Mouse (Mus musculus) heart, postnatal 25 days (tissue): ENCODE measurements at regions not wholly inside any gene's neighbourhood (a gene's known extent, or its start where the extent isn't known, plus 50 kb on each side); places are given as distances from the start of the nearest gene placed in this dataset.
A peak's percentile ranks its signal among the peaks of the same experiment; 100 is the strongest.

ENCODE experiments used
- DNase-seq: peaks from one replicate; pipeline ENCODE4 v3.0.0; 2022; ENCODE audit warnings: low spot score
- intact Hi-C: fragments of 180-260 bp; cut with DNase I; formaldehyde crosslinking; loops from one replicate; pipeline ENCODE4 v1.15.1; 2025

- peak; percentile 61 for DNase-seq
- intact Hi-C loops = loop anchor here (10.0 kb wide), 1 partner anchor 1591 kb away; no protein-coding TSS in a partner anchor
These were observed 264.7 kb upstream of the Pard3b start for GRCm38 (mm10) chr1:61373661-61374491.

DNA sequence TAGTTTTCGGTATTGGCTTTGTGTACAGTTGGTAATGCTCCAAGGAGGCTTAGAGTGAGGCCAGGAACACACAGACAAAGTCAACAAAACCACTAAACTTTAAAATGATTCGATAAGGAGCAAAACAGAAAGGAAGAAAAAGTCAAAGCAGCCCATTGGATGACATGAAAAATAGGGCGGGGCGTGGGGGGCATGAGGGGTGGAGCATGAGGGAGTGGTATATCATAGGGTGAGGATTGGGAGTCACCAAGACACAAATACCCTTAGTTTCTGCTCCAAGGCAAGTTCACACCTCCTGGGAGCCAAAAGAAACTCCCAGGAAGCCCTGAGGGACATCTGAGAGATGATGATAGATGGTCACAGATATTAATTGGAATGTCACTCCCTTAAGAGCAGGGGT lies 262.2 kb upstream of the Pard3b start:
- no peak for DNase-seq
- intact Hi-C loops = loop anchor here (1.0 to 10.0 kb wide), 5 partner anchors 79 to 1588 kb away; no protein-coding TSS in a partner anchor

GRCm38 (mm10) chr1:61377070-61377469 lies 261.6 kb upstream of the Pard3b start:
- intact Hi-C loops = loop anchor here (2.0 to 10.0 kb wide), 4 partner anchors 196 to 1588 kb away; no protein-coding TSS in a partner anchor

DNA sequence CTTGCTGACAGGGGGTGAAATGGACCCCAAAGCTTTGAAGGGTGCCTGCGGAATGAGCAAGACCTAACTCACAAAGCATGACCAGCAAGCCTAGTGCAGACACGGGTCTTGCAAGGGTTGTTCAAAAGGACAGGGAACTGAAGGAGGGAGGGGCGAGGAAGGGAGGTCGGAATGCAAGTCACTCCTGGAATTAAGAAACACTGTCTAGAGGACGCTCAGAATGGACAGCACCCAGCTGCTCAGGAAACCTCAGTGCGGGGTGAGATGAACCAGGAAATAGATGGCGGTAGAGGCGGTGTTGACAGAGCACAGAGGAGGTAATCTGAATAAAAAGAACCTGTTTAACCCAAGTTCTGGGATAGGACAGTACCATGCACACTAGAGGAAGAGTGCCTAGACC lies 260.4 kb upstream of the Pard3b start:
- intact Hi-C loops = loop anchor here (1.0 to 10.0 kb wide), 4 partner anchors 393 to 1587 kb away; no protein-coding TSS in a partner anchor
- no peak for DNase-seq

More at GRCm38 (mm10) chr1:61377070-61377469, 261.6 kb upstream of the Pard3b start:
- peak; percentile 24 for DNase-seq

DNA sequence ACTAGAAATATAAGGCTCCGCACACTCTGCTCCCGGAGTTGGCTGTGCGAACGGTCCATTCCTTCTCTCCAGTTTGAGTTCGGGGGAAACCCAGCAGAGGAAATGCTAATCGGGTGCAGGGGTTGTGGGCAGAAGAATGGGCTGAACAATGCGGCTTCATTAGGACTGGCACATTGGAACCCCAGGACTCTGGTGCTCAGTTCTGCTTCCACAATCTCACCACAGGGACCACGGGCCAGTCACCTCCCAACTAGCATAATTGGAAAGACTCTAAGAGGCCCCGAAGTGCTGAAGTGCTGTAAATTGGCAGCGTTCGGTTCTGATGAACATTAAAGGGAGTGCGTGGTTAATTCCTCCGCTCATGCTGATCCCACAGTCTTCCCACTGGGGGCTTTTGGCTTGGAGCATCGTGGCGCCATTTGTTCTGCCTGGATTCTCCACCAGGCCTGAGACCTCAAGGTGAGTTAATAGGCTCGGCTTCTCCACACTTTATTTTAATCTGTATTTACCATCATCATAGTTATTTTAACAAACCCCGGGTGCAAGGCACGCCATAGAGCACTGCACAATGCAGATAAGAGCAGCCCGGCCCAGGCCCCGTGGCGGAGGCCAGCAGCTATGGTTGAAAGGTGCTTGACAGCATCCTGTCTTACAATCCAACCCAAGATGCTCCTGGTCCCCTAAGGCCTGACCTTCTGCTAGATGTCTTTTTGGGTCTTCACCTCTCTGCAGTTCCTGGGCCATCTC lies 258.7 kb upstream of the Pard3b start:
- no peak for DNase-seq
- intact Hi-C loops = loop anchor here (5.0 to 10.0 kb wide), 4 partner anchors 255 to 1585 kb away; partner anchors contain the start of gene Pard3b

GRCm38 (mm10) chr1:61387587-61387986 lies 251.0 kb upstream of the Pard3b start:
- intact Hi-C loops = loop anchor here (10.0 kb wide), 1 partner anchor 247 kb away; the partner anchor contains the start of gene Pard3b
- DNase-seq = no peak

DNA sequence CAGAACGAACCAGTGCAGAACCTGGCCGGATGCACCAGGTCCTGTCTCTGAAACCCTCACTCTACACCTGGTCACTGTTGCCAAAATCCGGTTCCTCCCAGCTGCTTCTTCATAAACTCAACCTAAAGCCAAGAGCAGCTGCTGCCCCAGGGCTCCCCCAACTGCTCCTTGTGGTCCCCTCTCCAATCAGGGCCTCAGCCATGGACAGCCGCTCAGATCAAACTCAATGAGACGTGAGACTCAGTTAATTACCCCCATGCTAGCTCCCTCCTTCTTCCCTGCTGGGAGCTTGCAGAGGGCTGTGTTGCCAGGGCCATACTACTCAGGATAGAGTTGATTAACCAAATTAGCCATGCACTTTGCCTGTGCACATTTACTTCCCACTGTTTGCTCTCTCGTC lies 240.8 kb upstream of the Pard3b start:
- intact Hi-C loops = no loop called here
- DNase-seq = no peak

DNA sequence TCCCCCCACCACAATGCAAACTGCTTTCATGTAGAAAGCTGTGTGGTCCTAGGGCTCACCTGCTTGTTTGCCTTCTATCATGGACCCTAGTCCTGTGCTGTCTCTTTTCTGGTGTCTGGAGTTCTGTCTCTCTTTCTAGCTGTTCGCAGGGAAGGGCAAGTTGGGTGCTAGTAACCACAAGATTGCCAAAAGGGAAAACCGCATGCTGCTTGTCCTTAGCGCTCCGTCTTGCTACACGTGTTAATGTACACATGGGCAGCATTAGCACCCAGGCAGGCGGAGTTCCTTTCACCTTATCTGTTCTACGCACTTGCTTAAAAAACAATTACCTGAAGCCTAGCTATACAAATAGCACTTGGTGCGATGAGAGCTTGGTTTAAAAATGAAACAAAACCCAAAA lies 236.3 kb upstream of the Pard3b start:
- intact Hi-C loops = no loop called here
- DNase-seq = no peak

- intact Hi-C loops = no loop called here
- no peak for DNase-seq
These were observed 231.4 kb upstream of the Pard3b start for GRCm38 (mm10) chr1:61407201-61407600.

GRCm38 (mm10) chr1:61414772-61415171 lies 223.9 kb upstream of the Pard3b start:
- intact Hi-C loops = no loop called here
- DNase-seq = no peak

GRCm38 (mm10) chr1:61415426-61416195 lies 223.0 kb upstream of the Pard3b start:
- no peak for DNase-seq
- intact Hi-C loops = no loop called here

DNA sequence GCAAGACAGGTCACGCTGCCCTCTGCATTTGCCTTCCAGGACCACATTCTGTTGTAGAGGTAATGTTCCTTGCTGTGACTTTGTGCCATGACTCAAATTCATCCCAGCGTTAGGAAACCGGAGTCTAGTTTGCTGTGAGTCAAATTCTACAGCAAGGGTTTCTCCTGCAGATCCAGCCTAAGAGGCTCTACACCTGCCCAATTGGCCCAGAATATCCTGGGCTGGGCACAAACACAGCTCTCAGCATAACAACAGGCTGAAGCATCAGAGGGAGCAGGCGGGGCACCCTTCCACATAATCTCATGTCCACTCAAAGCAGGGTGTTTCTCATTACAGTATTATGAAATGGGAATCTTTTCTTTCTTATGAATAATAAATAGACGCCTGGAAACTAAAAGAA lies 220.2 kb upstream of the Pard3b start:
- intact Hi-C loops = no loop called here
- DNase-seq = no peak

DNA sequence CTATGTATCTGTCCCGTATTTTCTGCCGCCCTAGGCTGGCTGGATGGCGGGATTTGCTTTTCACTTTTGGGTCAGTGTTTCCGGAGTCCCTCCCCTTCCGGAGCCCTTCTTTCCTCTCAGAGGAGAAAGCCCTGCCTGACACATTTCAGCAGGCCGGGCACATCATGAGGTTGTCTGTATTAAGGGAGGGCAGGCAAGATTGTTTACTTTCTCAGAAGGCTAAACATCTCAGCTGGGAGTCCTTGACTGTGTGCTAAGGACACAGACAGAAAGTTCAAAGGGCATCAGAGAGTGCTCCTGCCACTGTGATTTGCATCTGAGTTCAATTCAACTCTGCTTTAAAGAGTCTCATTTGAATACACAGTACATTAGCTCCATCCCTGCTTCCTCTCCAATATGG lies 218.8 kb upstream of the Pard3b start:
- no peak for DNase-seq
- intact Hi-C loops = no loop called here

DNA sequence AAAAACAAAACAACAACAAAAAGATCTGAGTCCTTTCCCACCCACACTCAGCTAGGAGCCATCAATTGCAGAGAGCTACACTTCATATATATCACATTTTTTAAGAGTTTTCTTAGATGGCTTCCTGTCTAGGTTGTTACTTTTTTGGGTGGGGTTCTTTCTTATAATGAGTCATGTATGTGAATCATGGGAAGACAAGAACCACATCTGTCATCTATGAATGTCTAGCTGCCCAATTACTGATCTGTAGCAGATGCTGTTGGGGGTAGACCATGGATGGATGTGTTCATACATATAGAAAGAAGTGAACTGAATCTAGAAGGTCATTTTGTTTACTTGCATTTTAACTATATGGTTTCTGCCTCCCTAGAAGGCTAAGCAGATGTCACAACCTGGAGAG lies 215.4 kb upstream of the Pard3b start:
- intact Hi-C loops = no loop called here
- no peak for DNase-seq

GRCm38 (mm10) chr1:61428706-61429501 lies 209.7 kb upstream of the Pard3b start:
- DNase-seq = no peak
- intact Hi-C loops = no loop called here

GRCm38 (mm10) chr1:61437603-61438002 lies 201.0 kb upstream of the Pard3b start:
- intact Hi-C loops = no loop called here
- DNase-seq = no peak

- DNase-seq = no peak
- intact Hi-C loops = no loop called here
These were observed 177.2 kb upstream of the Pard3b start for GRCm38 (mm10) chr1:61461435-61461834.

DNA sequence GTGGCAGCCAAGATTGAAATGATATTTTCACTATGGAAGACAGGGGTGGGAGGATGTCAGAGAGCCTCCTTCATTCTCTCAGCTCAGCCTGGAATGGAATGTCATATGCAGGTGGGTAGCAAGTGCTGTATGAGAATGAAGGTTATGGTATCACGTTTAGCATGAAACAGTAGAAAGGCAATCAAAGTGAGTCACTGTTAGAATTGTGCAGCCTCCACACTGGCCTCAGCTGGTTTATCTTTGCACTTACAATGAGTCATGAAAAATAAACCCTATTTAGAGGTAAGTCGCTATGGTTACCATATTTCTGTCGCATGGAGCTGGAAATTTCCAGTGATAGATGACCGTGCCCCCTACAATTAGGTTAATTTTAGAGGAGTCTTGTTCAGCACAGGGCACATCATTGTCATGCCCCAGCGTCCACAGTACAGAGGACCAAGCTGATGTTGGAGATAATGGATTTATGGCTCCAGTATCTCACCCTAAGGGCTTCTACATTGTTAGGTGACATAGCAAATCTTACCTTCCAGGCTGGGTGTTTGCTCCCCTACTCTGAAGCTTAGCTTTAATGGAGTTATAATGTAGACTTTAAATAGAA lies 167.9 kb upstream of the Pard3b start:
- intact Hi-C loops = no loop called here
- DNase-seq = no peak
